Mouse (Mus musculus) intestine, embryonic 15.5 days (tissue): ENCODE measurements around the gene Fam161b. TPM values are rescaled to one million over a fixed set of nuclear protein-coding genes. Genes with fewer than 3 reads are reported as not detected.
A peak's percentile ranks its signal among the peaks of the same experiment; 100 is the strongest.
"Not testable (repeated sequence)": the region's sequence is repeated elsewhere in the genome, so short reads cannot be mapped to it uniquely, and the experiment has no call there.

Source experiments
- ATAC-seq: fragments of 200-750 bp; cut with Nextera tagmentation; 2 replicates; pipeline ENCODE4 v1.8.0; 2017; ENCODE audit warnings: moderate TSS enrichment, moderate library complexity
- H3K27ac ChIP-seq: fragments of 300-500 bp; sonication (generic); 2 replicates; pipeline ENCODE4 v1.5.1; 2015; ENCODE audit warnings: mild to moderate bottlenecking, inconsistent platforms
- H3K27me3 ChIP-seq: fragments of 300-500 bp; sonication (generic); replicated peaks from 2 replicates; pipeline ENCODE4 v1.6.1; 2015; ENCODE audit warnings: inconsistent platforms
- H3K36me3 ChIP-seq: fragments of 300-500 bp; sonication (generic); 2 replicates; pipeline ENCODE4 v1.6.1; 2015; ENCODE audit warnings: inconsistent platforms
- H3K4me1 ChIP-seq: fragments of 300-500 bp; sonication (generic); replicated peaks from 2 replicates; pipeline ENCODE4 v1.6.1; 2015; ENCODE audit warnings: inconsistent platforms
- H3K4me2 ChIP-seq: fragments of 300-500 bp; sonication (generic); replicated peaks from 2 replicates; pipeline ENCODE4 v1.6.1; 2015; ENCODE audit warnings: mild to moderate bottlenecking, inconsistent platforms
- H3K4me3 ChIP-seq: fragments of 300-500 bp; sonication (generic); replicated peaks from 2 replicates; pipeline ENCODE4 v1.5.1; 2015; ENCODE audit warnings: inconsistent platforms
- H3K9ac ChIP-seq: fragments of 300-500 bp; sonication (generic); 2 replicates; pipeline ENCODE4 v1.6.1; 2015; ENCODE audit warnings: inconsistent platforms
- H3K9me3 ChIP-seq: fragments of 300-500 bp; sonication (generic); 2 replicates; pipeline ENCODE4 v1.6.1; 2016; ENCODE audit warnings: inconsistent platforms
- WGBS: fragments of 180-500 bp; shearing (Covaris S2); methylation state at CpG from one replicate; pipeline ENCODE4 v1.1.7; 2015; 5-methylcytosine and 5-hydroxymethylcytosine counted together
- polyA plus RNA-seq: library from polyadenylated mRNA; unstranded; fragments of >200 nt; fragmentation: Nextera tagmentation; extraction: Ambion mirVana; gene quantifications from 2 replicates; pipeline ENCODE4 v1.2.1, GENCODE M21; 2015

The Fam161b gene
- polyA plus RNA-seq, 1 experiment from 2014 or later, result 2.6 TPM

DNA sequence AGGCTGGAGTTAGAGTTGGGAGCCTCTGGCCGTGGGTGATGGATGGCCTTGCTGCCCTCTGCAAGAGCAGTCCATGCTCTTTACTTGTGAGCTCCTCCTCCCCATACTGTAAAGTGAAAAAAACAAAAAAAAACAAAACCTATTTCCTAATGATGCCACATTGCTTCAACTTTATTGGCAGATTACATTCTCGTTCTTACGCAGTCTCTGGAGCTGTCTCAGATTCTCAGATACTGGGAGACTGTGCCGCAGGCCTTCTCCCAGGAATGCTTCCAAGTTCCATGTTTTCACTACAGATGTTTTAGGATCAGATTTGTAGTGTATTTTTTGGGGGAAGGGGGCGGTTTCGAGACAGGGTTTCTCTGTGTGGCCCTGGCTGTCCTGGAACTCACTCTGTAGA, 3.5 kb upstream of the Fam161b start:
- Histone ChIP-seq H3K27ac (no peak overlapping the region), H3K27me3 (no peaks in the 10 kb centered on the region), H3K4me2 (no peak overlapping the region), H3K9me3 (no peaks in the 10 kb centered on the region), H3K36me3 (peaks cover 3% of the 10 kb centered on the region; the same call in 1 of the 2 replicates), H3K9ac (no peak overlapping the region), H3K4me3 (no peak overlapping the region), H3K4me1 (peaks cover 9% of the 10 kb centered on the region)
- no peak for ATAC-seq
- 96% methylated on average over 6 of the region's 6 CpGs for WGBS

DNA sequence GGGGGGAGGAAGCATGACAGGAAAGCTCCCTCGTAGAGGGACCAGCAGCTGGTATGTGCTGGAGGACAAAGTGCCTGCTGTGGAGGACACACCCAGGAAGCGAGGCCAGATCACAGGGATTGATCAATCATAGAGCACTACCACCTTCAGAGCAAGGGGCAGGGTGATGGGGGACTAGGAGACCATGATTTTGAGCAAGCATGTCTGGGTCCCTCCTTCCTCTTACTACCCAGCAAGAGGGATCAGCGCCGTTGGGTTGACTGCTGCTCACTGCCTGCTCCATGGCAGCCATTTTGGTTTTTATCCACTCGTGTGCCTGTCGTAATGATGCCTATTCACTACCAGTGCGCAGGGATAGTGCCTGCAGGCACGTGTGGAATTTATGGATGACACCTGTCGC, 2.7 kb upstream of the Fam161b start:
- peaks cover 3% of the 10 kb centered on the region; the same call in 1 of the 2 replicates for H3K36me3 ChIP-seq
- no peak overlapping the region for H3K4me2 ChIP-seq
- WGBS, result 83% methylated on average over 9 of the region's 9 CpGs
- H3K4me3 ChIP-seq, result no peak overlapping the region
- H3K27me3 ChIP-seq, result no peaks in the 10 kb centered on the region
- peaks cover 9% of the 10 kb centered on the region for H3K4me1 ChIP-seq
- no peak overlapping the region for H3K27ac ChIP-seq
- no peak for ATAC-seq
- no peak overlapping the region for H3K9ac ChIP-seq
- no peaks in the 10 kb centered on the region for H3K9me3 ChIP-seq

- Histone ChIP-seq H3K27ac (no peak overlapping the region), H3K27me3 (no peaks in the 10 kb centered on the region), H3K9me3 (no peaks in the 10 kb centered on the region), H3K36me3 (peaks cover 3% of the 10 kb centered on the region; the same call in 1 of the 2 replicates), H3K4me2 (peak overlapping the region; percentile 73), H3K4me3 (peak overlapping the region; percentile 99), H3K4me1 (peaks cover 9% of the 10 kb centered on the region), H3K9ac (no peak overlapping the region)
- 46% methylated on average over 2 of the region's 2 CpGs for WGBS
- no peak for ATAC-seq
Observed at GRCm38 (mm10) chr12:84362872-84363271, 1.2 kb upstream of the Fam161b start.

DNA sequence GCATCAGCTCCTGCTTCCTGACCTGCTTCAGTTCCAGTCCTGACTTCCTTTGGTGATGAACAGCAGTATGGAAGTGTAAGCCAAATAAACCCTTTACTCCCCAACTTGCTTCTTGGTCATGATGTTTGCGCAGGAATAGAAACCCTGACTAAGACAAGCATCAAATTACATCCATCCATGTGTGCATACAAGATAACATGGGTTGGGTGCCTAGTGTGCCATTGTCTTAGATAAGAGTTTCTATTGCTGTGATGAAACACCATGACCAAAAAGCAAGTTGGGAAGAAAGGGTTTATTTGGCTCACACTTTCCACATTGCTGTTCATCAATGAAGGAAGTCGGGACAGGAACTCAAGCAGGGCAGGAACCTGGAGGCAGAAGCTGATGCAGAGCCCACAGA, 2.9 kb downstream of the Fam161b start:
- not testable (repeated sequence) for H3K4me2 ChIP-seq, H3K9me3 ChIP-seq, H3K27me3 ChIP-seq, H3K9ac ChIP-seq, H3K27ac ChIP-seq, H3K4me3 ChIP-seq, ATAC-seq, H3K4me1 ChIP-seq, H3K36me3 ChIP-seq
- 81% methylated on average over 2 of the region's 2 CpGs for WGBS

GRCm38 (mm10) chr12:84347192-84347591, 14.4 kb downstream of the Fam161b start:
- Histone ChIP-seq H3K9me3 (no peaks in the 10 kb centered on the region), H3K9ac (no peak overlapping the region), H3K27ac (no peak overlapping the region), H3K4me3 (no peak overlapping the region), H3K4me2 (no peak overlapping the region), H3K27me3 (no peaks in the 10 kb centered on the region), H3K4me1 (no peaks in the 10 kb centered on the region), H3K36me3 (peaks cover 7% of the 10 kb centered on the region; the same call in 1 of the 2 replicates)
- ATAC-seq, result 0 out of 2 replicates have a peak, but pooled peaks have one; percentile 56
- 29% methylated on average over 2 of the region's 2 CpGs for WGBS

DNA sequence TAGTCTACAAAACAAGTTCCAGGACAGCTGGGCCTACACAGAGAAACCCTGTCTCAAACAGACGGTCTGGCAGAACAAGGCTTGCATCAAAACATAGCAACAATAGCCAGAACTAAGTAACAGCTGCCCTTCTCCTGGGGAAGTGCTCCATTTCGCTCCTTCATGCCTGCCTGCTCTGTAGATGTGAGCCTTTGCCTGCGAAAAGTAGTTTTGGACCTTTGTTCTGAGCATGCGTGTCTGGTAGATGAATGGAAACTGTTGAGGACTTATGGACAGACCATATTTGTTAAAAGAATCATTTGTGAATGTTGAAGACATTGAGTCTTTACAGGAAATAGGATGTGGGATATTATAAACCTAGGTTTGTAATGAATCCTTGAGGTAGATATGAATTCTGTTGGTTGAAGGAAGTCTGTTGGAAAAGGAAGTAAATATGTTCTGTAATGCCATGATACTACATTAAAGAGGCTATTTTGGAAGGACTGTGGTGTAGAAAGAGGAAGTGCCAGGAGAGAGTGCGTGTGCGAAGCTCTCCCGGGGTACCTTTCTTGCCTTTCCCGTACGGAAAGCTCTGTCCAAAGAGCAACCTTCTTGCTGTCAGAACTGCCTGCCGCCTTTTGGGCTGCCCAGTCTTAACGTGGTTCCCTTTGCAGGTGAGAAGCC, 24.5 kb downstream of the Fam161b start:
- no peaks in the 10 kb centered on the region for H3K27me3 ChIP-seq
- H3K36me3 ChIP-seq, result peaks cover 30% of the 10 kb centered on the region
- WGBS, result 88% methylated on average over 11 of the region's 11 CpGs
- H3K4me2 ChIP-seq, result no peak overlapping the region
- no peak overlapping the region for H3K4me3 ChIP-seq
- H3K4me1 ChIP-seq, result no peaks in the 10 kb centered on the region
- H3K27ac ChIP-seq, result no peak overlapping the region
- ATAC-seq, result no peak
- H3K9me3 ChIP-seq, result no peaks in the 10 kb centered on the region
- no peak overlapping the region for H3K9ac ChIP-seq

DNA sequence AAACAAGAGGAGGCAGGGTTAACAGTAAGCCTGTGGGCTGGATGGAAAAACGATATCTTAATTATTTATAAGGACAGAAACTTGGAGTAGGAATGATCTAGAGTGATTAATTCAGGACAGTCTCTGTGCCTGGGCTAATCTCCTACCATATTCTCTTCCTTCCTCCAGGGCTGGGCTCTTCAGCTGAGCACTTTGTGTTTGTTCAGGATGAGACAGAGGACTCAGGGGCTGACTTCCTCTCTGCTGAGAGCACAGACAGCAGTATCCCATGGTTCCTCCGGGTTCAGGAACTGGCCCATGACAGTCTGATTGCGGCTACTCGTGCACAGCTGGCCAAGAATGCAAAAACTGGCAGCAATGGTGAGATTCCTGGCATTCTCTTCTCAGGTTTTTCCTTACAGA, 34.5 kb downstream of the Fam161b start:
- WGBS, result 56% methylated on average over 4 of the region's 4 CpGs

DNA sequence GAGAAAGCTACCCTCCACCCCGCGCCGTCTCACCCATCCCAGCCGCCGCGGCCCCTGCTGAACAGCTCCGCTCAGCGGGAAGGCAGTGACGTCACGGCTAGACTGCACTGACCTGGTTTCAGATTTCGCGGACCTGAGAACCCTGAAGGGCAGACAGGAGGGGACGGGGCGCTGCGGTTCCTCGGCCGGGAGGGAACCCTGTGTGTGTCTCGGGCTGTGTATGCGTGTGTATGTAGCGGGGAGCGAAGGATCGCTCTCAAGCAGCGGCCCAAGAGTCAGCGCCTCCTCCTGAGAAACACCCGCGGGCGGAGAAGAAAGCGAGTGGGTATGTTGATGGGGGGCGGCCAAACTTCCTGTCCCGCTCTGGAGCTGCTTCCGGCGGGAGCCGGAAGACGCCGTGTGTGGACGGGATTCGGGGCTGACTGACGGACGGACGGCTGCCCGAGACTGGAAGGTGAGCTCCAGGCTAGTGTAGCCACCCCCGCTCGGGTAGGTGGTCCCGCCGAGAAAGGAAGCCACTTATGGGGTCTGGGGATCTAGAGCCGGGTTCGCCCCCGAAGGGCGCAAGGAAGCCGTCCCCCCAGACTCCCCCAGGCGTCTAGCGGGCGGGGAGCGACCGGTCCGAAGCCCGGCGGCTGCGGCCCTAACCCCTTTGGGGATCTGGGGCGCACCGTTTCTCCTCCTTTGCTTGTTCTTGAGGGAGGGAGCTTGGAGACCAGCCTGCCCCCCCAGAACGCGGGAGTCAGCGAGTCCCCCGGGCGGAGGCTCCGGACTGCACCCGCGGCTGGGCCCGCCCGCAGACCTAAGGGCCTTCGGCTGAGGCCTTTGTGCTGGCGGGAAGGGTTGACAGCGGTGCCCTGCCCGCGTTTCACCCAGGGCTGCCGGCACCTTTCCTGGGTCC, 44.7 kb downstream of the Fam161b start, which contains the start of gene Zfp410:
Zfp410 (plus strand) TSS at position 132 of the 901 bp plus-strand sequence.
- peak within 1 kb of the TSS; percentile 99 for H3K9ac ChIP-seq
- peak within 1 kb of the TSS; percentile 97 for H3K27ac ChIP-seq
- peak; percentile 98 for ATAC-seq
- peaks cover 16% of the 10 kb centered on the region for H3K4me1 ChIP-seq
- H3K9me3 ChIP-seq, result no peaks in the 10 kb centered on the region
- no peaks in the 10 kb centered on the region for H3K27me3 ChIP-seq
- H3K36me3 ChIP-seq, result peaks cover 4% of the 10 kb centered on the region; the same call in 1 of the 2 replicates
- peak within 1 kb of the TSS; percentile 93 for H3K4me3 ChIP-seq
- peak within 1 kb of the TSS; percentile 83 for H3K4me2 ChIP-seq
- under 1% methylated on average over 77 of the region's 77 CpGs for WGBS

More for the DNA sequence above, 34.5 kb downstream of the Fam161b start:
- no peak overlapping the region for H3K4me3 ChIP-seq
- no peak overlapping the region for H3K9ac ChIP-seq
- H3K27me3 ChIP-seq, result no peaks in the 10 kb centered on the region
- peaks cover 27% of the 10 kb centered on the region for H3K36me3 ChIP-seq
- H3K4me2 ChIP-seq, result no peak overlapping the region
- H3K4me1 ChIP-seq, result no peaks in the 10 kb centered on the region
- H3K9me3 ChIP-seq, result no peaks in the 10 kb centered on the region
- no peak overlapping the region for H3K27ac ChIP-seq
- peak; percentile 20; the same call in 1 of the 2 replicates for ATAC-seq

DNA sequence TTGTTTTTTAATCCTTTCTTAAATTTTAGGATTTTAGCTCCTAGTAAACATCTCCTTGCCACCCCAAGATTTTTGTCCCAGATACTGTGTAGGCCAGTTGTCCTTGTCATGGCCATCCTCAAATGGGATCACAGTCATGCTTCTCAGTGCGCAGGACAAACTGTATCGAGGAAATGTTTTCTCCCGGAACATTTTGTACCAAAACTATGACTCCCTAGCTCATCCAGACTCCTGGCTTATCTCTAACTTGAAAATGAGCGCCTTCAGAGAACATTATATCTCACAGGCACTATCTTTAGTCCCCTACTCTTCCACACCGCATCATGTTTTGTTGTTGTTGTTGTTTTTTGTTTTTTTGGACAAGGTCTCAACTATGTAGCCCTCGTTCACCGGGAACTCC, 45.6 kb downstream of the Fam161b start:
- Histone ChIP-seq H3K36me3 (peaks cover 4% of the 10 kb centered on the region; the same call in 1 of the 2 replicates), H3K9me3 (no peaks in the 10 kb centered on the region), H3K9ac (peak overlapping the region; percentile 99), H3K27ac (peak overlapping the region; percentile 97), H3K27me3 (no peaks in the 10 kb centered on the region), H3K4me3 (peak overlapping the region; percentile 93), H3K4me2 (peak overlapping the region; percentile 83), H3K4me1 (peaks cover 13% of the 10 kb centered on the region)
- 34% methylated on average over 7 of the region's 7 CpGs for WGBS
- ATAC-seq, result no peak

- Histone ChIP-seq H3K9me3 (no peaks in the 10 kb centered on the region), H3K4me2 (no peak overlapping the region), H3K4me3 (no peak overlapping the region), H3K27ac (no peak overlapping the region), H3K36me3 (peaks cover 4% of the 10 kb centered on the region; the same call in 1 of the 2 replicates), H3K9ac (no peak overlapping the region), H3K27me3 (no peaks in the 10 kb centered on the region), H3K4me1 (peaks cover 3% of the 10 kb centered on the region)
- 79% methylated on average over 4 of the region's 5 CpGs for WGBS
- ATAC-seq, result no peak
Observed at GRCm38 (mm10) chr12:84311306-84311705, 50.3 kb downstream of the Fam161b start.

DNA sequence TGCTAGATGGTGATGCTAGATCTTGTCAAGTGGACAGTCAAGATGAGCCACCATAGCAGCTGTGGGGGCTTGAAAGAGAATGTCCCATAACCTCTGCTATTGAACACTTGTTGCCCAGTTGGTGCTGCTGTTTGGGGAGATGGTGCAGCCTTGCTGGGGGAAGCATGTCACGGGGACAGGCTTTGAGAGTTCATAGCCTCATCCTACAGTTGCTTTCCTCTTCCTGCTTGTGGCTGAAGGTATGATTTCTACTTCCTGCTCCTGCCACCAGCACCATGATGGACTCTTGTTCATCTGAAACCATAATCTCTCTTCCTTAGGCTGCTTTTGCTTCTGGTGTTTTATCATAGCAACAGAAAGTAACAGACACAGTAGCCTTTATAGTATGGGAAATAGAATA, 57.1 kb downstream of the Fam161b start:
- Histone ChIP-seq H3K4me1 (no peaks in the 10 kb centered on the region), H3K9ac (no peak overlapping the region), H3K4me2 (no peak overlapping the region), H3K4me3 (no peak overlapping the region), H3K36me3 (0 out of 2 replicates have a peak, but pooled peaks cover 6% of the 10 kb centered on the region), H3K27ac (no peak overlapping the region), H3K27me3 (no peaks in the 10 kb centered on the region), H3K9me3 (no peaks in the 10 kb centered on the region)
- no peak for ATAC-seq
- 78% methylated on average over 1 of the region's 1 CpGs for WGBS

GRCm38 (mm10) chr12:84304101-84304500, 57.5 kb downstream of the Fam161b start:
- Histone ChIP-seq H3K27me3 (no peaks in the 10 kb centered on the region), H3K4me2 (no peak overlapping the region), H3K9ac (no peak overlapping the region), H3K4me3 (no peak overlapping the region), H3K9me3 (no peaks in the 10 kb centered on the region), H3K4me1 (no peaks in the 10 kb centered on the region), H3K36me3 (0 out of 2 replicates have a peak, but pooled peaks cover 6% of the 10 kb centered on the region), H3K27ac (no peak overlapping the region)
- ATAC-seq, result peak; percentile 77
- WGBS, result 80% methylated on average over 5 of the region's 5 CpGs
